Mouse (Mus musculus) layer of hippocampus, adult 18-20 months (tissue): ENCODE results near the gene Ptpn5. TPM values are rescaled to one million over a fixed set of nuclear protein-coding genes. Genes with fewer than 3 reads are reported as not detected.

ENCODE experiments used
- DNase-seq, 2 experiments: peaks; one replicate each; pipeline ENCODE4 v3.0.0; 2022; ENCODE audit warnings: low spot score in 2 of 2
- total RNA-seq, 2 experiments: library from RNA; stranded (reverse); gene quantifications; 2 replicates each; pipeline ENCODE4 v1.2.3; 2021

Ptpn5 gene
- total RNA-seq, 2 experiments from 2014 or later = 102 to 103 TPM

DNA sequence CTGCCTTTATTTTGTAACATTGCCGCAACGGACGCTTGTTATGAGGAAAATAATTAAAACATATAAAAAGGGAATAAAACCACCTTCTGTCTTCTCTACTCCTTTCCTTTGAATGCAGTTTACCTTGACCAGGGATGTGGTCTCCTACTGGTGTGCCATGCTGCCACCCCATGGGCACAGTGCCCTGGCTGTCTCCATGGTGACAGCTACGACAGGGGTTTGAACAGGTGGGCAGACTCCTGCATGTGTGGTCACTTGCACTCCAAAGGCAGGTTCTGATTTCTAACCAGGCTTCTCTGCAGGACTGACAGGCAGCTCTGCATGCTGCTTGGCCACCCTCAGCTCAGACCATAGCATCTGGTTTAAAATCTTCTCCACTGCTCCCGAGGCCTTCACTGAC, 21.4 kb downstream of the Ptpn5 start:
- no peak for DNase-seq

DNA sequence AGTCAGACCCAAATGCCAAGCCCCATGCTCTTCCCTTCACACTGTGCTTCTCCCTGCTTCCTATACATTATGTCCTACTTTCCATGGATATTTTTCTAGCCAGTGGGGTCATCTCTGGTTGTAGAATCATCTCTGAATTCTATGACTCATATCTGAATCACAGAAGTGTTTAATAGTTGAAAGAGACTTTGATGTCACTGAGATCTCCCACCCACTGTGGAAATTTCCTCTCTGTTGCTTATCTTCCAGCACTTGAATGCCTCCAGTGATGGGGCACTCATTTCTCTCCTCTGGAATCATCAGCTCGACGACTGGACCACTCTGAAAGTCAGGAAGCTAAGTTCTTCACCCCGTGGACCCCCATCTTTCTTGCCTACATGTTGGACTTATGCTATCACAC, 22.4 kb downstream of the Ptpn5 start:
- no peak for DNase-seq

DNA sequence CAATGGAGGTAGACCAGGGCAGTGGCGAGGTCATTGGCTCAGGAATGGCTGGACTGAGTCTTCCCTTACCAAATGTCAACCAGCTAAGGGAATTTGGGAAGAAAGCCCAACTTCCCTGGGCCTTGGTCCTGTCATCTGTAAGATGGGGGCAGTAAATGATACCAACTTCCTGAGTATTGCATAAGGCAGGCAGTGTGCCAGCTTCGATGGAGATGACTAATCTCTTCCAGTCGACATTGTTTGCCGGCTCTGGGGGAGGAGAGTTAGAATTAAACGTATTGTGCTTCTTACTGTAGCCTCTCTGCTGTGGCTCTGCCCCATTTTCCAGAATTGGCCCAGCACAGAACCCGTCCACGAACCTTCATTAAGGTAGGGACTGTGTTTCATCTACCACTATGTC, 23.0 kb downstream of the Ptpn5 start:
- peak; percentile 56 to 87 for DNase-seq

GRCm38 (mm10) chr7:47108779-47109189, 24.7 kb downstream of the Ptpn5 start:
- DNase-seq = peak in 1 of 2 experiments; percentile 50

DNA sequence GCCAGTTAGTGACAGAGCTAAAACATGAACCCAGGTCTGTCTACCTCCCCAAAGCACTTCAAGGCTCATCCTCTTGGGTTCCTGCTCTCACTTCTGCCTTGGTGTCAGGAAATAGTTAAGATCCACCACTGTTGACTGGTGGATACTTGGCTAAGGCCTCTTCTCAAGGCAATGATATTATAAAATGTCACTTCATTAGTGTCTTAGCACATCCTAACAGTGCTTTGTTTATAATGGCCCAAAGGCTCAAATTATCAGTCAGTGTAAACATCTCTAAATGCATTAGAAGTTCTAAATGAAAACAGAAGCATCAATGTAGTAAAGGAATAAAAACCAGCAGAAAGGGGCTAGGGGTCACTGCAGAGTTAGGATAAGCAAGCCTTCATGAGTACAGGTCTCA, 26.5 kb downstream of the Ptpn5 start:
- DNase-seq = no peak

DNA sequence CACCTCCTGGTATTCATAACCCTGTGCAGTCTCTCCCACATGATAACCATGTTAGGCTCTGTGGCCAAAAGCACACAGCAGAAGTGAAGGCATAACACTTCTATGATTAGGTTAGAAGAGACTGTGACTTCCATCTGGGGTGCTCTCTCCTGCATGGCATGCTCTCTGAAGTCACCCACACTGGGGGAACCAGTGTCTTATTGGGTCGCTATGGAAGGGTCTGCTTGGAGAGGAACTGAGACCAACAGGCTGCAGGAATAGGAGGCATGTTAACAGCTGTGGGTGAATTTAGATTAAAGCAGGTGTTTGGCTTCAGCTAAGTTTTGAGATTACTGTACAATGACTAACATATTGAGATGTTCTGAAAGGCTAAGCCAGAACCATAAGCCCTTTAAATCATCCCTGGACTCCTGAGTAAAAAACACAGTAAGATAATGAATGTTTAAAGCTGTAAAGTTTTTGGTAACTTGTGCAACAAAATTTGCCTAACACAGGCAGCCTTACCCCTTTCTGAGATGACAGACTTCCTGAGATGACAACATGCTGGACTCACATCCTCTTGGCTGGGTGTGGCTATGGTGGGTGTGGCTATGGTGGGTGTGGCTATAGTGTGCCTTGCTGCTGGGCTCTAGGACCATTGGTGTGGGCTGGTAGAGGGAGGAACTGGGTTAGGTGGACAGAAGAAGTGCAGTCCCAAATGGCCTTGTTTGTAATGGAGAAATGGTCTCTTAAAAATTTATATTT, 29.6 kb downstream of the Ptpn5 start:
- DNase-seq = no peak

DNA sequence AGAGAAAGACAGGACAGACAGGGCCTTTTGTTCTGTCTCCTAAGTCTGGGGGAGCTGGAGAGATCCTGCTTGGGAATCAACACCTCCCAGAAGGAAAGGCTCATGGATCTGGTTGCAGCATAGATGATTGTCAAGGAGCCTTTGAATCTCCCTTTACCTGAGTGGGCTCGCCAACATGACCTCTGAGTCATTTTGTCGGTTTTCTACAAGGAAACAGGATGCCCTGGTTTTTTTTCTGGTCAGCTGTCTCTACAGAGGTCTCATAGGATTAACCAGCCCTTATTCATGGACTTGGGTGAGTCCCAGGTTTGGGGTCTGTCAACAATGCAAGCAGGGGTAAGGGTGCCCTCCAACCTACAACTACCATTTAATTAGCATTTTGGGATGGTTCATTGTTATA, 30.5 kb downstream of the Ptpn5 start:
- DNase-seq = no peak

GRCm38 (mm10) chr7:47100615-47101014, 32.9 kb downstream of the Ptpn5 start:
- no peak for DNase-seq

GRCm38 (mm10) chr7:47099306-47099705, 34.2 kb downstream of the Ptpn5 start:
- no peak for DNase-seq

DNA sequence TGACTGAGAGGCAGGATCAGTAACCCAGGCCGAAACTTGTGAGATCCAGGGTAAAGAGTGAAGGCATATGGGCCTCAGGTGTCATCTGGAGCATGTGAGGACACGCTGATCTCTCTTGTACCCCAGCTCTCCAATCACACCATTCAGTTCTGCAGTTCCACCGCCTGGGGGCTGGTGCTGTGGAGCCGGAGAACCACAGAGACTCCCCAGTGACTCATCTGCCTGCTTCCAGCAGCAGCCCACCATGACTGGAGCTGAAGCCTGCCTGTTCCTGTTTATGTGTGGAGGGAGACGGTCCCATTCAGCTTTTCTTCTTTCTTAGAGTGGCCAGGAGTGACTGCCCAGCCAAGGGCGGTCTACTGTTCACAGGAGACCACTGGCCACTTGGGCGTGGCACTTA, 35.4 kb downstream of the Ptpn5 start:
- DNase-seq = peak; percentile 55 to 69

DNA sequence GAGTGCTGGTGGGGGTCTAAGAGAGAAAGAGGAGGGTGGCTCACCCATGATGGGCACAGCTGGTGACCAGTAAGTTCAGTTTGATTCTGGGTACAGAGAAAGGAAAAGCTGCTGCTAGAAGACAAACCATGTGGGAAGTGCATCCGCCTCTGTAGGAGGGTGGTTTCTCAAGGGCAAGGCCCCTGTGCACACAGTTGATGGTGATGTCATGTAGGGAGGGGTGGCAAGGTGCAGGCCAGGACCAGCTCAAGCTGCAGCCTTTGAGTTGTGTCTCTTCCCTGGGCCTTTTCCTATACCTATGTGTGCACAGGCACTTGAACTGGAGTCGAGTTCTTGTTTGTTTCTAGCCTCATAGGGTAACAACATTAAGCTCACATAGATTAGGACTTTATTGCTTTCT, 38.5 kb downstream of the Ptpn5 start:
- no peak for DNase-seq

DNA sequence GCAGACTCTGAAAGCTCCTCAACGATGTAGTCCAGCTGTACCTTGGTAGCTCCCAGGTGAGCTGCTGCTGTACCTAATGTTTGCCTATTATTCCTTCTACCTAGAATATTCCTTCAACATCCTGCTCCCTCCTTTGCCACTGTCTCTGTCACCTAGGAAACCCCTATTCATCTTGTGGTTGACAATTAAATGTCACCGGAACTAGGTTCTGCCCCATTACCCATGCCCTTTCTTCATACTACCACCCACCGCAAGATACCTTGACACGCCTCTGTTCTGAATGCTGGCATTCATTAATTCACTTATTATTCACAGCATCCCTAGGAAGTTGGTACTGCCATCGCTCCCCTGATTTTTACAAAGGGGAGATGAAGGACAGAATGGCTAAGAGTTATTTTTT, 39.5 kb downstream of the Ptpn5 start:
- no peak for DNase-seq

GRCm38 (mm10) chr7:47085075-47085474, 48.4 kb downstream of the Ptpn5 start:
- DNase-seq = no peak

DNA sequence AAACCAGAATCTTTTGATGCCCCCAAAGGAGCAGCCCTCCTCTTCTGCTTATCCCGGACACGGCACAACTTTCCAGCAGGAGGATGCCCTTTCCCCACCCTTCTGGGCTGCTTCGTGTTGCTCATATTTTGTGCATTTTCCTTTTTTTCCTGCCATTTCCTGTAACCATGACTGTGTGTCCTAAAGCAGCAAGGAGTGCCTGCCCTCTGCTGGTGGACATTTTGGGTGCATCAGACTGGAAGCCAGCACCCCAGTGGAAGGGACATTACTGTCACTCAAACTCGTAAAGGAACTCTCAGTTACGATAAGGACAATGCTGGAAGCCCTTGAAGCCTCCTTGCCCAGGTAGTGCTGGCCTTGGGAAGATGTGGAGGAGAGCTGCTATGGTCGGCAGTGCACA, 52.2 kb downstream of the Ptpn5 start:
- DNase-seq = peak; percentile 58 to 90

GRCm38 (mm10) chr7:47080868-47081267, 52.6 kb downstream of the Ptpn5 start:
- DNase-seq = no peak

- no peak for DNase-seq
Measured at GRCm38 (mm10) chr7:47077451-47077850, 56.0 kb downstream of the Ptpn5 start.

- no peak for DNase-seq
Measured at GRCm38 (mm10) chr7:47076729-47077128, 56.8 kb downstream of the Ptpn5 start.

GRCm38 (mm10) chr7:47076193-47076592, 57.3 kb downstream of the Ptpn5 start:
- DNase-seq = no peak

- no peak for DNase-seq
Measured at GRCm38 (mm10) chr7:47073536-47074521, 59.7 kb downstream of the Ptpn5 start.

DNA sequence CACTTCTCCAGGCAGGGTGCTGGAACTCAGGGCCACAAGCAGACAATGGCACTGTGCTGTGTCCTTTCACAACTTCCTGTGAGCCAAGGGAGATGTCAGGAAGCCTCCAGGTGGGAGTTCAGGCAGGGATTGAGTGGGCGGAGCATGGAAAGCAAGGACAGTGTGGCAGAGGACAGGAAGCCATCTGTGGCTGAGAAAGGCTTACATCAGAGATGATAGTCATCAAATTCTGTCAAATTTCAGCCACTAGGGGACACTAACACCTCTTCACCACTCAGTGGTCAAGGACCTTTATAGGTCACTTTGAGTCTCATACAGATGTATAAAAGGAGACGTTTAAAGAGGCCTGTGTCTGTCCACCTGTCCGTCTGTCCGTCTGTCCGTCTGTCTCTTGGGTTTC, 60.9 kb downstream of the Ptpn5 start:
- DNase-seq = no peak

GRCm38 (mm10) chr7:47067879-47068278, 65.6 kb downstream of the Ptpn5 start:
- no peak for DNase-seq

DNA sequence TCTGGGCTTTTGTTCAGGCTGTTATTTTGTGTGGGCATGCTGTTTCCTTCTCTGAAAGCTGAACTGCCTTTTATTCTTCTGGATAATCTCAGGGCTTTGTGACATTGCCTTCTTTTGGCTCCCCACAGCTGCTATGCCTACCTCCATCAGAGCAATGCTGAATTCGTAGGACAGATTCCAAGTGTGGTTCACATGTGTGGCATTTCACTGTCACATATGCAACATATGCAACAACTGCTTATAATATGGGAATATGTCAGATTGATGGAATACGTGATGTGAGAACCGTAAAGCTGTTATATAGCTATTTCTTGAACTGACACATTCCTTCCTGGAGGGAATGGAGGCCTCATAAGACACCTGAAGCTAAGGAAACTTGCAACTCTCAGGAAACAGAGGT, 66.5 kb downstream of the Ptpn5 start:
- no peak for DNase-seq
